Mouse (Mus musculus): ENCODE data around the gene Sema3e.

DNA sequence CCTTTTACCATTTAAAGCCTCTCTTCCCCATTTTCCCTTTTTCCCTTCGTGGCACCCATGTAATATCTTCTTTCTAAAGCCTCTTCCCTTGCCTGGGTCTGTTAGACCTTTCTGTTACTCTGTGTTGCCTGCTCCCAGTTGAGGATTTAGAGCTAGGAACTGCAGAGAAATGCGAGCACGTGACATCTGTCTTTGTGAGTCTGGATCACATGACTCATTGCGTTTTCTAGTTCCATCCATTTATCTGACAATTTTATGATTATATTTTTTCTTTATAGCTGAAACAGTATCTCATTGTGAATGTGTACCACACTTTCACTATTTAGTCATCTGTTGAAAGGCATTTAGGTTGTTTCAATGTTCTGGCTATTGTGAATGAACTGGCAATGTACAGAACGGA lies 18.0 kb downstream of the Sema3e start:
- TF ChIP-seq CTCF (IDR thresholded peaks at IDR 0.05; ENCODE audit: control insufficient read depth, insufficient read depth, insufficient replicate concordance, low read depth, low read length) (no peak), POLR2A (IDR thresholded peaks at IDR 0.05; ENCODE audit: control insufficient read depth, low read depth, low read length) (no peak)

Data from testis, adult 2 months (tissue).